Mouse (Mus musculus): Measurements from ENCODE around the gene Ypel2.

DNA sequence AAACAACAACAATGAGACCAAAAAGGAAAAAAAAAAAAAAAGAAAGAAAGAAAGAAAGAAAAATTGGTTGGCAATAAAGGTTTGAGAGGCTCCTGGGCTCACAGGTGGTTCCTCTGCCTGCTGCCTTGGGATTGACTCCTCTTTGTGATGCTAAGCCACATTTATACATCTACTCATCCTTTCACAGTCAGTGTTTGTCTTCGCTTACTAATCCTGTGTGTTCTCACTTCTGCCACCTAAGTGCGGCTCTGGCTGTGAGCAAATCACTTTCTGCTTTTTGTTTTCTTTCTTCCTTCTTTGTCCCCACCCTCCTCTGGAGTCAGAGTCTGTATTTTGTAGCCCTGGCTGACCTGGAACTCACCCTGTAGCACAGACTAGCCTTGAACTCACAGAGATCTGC lies 2.8 kb upstream of the Ypel2 start:
- no peak for TF ChIP-seq POLR2A (IDR thresholded peaks at IDR 0.05; ENCODE audit: borderline replicate concordance, extremely low read depth, insufficient read depth, insufficient read length, poor library complexity, severe bottlenecking)
- TF ChIP-seq CTCF (IDR thresholded peaks at IDR 0.05; ENCODE audit: borderline replicate concordance, extremely low read depth, insufficient read depth, insufficient read length) = no peak

All from brain, embryonic 14.5 days (tissue).